Mouse (Mus musculus): ENCODE data around the gene Lbhd2. TPM values are rescaled to one million over a fixed set of nuclear protein-coding genes. Genes with fewer than 3 reads are reported as not detected.
A peak's percentile ranks its signal among the peaks of the same experiment; 100 is the strongest.

The Lbhd2 gene
- polyA plus RNA-seq, 1 experiment, result not detected

GRCm38 (mm10) chr12:111454543-111455280, 48.1 kb downstream of the Lbhd2 start:
- peaks cover 43% of the 10 kb centered on the region for H3K79me2 ChIP-seq (ENCODE audit: control insufficient read depth, insufficient read depth)
- H3ac ChIP-seq (ENCODE audit: control insufficient read depth, insufficient read length, low read depth), result peak overlapping the region; percentile 38
- no peak overlapping the region for H3K4me3 ChIP-seq (ENCODE audit: insufficient read depth, poor library complexity, severe bottlenecking)
- H3K79me3 ChIP-seq (ENCODE audit: low read depth), result peaks cover 8% of the 10 kb centered on the region
- no peaks in the 10 kb centered on the region for H3K27me3 ChIP-seq (ENCODE audit: control insufficient read depth, insufficient read depth, insufficient read length)
- peaks cover 53% of the 10 kb centered on the region for H3K36me3 ChIP-seq (ENCODE audit: control insufficient read depth, insufficient read depth)
- TF ChIP-seq MYOD1 (IDR thresholded peaks at IDR 0.05; ENCODE audit: control insufficient read depth, insufficient read length, low read depth), result no peak
- TF ChIP-seq USF1 (IDR thresholded peaks at IDR 0.05; ENCODE audit: low read depth), result no peak
- no peak for TF ChIP-seq CTCF (IDR thresholded peaks at IDR 0.05; ENCODE audit: control insufficient read depth, insufficient read depth, insufficient read length)
- TF ChIP-seq MYOG (IDR thresholded peaks at IDR 0.05; ENCODE audit: control insufficient read depth, extremely low read depth, insufficient read length), result no peak

DNA sequence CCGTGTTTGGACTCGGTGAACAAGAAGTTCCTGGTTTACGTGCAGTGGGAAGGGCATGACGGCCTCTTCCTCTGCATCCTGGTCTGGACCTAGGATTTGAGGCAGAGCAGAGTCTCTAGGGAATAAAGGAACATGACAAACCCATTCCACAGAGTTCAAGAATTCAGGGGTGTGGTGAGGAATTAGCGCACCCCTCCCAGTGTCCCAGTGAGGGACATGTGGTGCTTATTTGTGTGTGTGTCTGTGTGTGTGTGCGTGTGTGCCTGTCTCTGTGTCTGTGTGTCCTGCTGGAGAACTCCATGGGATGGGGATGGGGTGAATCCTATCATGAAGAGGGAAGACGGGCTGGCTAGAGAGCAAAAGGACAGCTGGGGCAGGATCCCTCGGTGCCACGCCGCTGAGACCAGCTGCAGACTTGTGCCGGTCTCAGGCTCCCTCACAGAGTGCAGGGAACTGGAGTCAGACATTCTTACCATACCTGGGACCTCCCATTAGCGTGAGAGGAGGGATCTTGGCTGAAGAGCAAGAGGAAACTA, 48.8 kb downstream of the Lbhd2 start:
- Histone ChIP-seq H3K27me3 (ENCODE audit: control insufficient read depth, insufficient read depth, insufficient read length) (no peaks in the 10 kb centered on the region), H3K79me3 (ENCODE audit: low read depth) (peaks cover 8% of the 10 kb centered on the region), H3K79me2 (ENCODE audit: control insufficient read depth, insufficient read depth) (peaks cover 36% of the 10 kb centered on the region), H3K4me3 (ENCODE audit: insufficient read depth, poor library complexity, severe bottlenecking) (no peak overlapping the region), H3K36me3 (ENCODE audit: control insufficient read depth, insufficient read depth) (peaks cover 46% of the 10 kb centered on the region), H3ac (ENCODE audit: control insufficient read depth, insufficient read length, low read depth) (peak overlapping the region; percentile 38)
- TF ChIP-seq MYOD1 (IDR thresholded peaks at IDR 0.05; ENCODE audit: control insufficient read depth, insufficient read length, low read depth) (peak; percentile 1), CTCF (IDR thresholded peaks at IDR 0.05; ENCODE audit: control insufficient read depth, insufficient read depth, insufficient read length) (no peak), MAX (IDR thresholded peaks at IDR 0.05) (peak; percentile 86), USF1 (IDR thresholded peaks at IDR 0.05; ENCODE audit: low read depth) (no peak)

GRCm38 (mm10) chr12:111455860-111456259, 49.3 kb downstream of the Lbhd2 start:
- Histone ChIP-seq H3K36me3 (ENCODE audit: control insufficient read depth, insufficient read depth) (peaks cover 41% of the 10 kb centered on the region), H3K27me3 (ENCODE audit: control insufficient read depth, insufficient read depth, insufficient read length) (no peaks in the 10 kb centered on the region), H3K4me3 (ENCODE audit: insufficient read depth, poor library complexity, severe bottlenecking) (no peak overlapping the region), H3K79me2 (ENCODE audit: control insufficient read depth, insufficient read depth) (peaks cover 33% of the 10 kb centered on the region), H3K79me3 (ENCODE audit: low read depth) (peaks cover 8% of the 10 kb centered on the region), H3ac (ENCODE audit: control insufficient read depth, insufficient read length, low read depth) (peak overlapping the region; percentile 28)
- TF ChIP-seq CEBPB (IDR thresholded peaks at IDR 0.05; ENCODE audit: low read depth) (no peak), CTCF (IDR thresholded peaks at IDR 0.05; ENCODE audit: control insufficient read depth, insufficient read depth, insufficient read length) (no peak), FOSL1 (IDR thresholded peaks at IDR 0.05; ENCODE audit: insufficient read depth, low read length, poor library complexity, severe bottlenecking) (peak; percentile 77), USF1 (IDR thresholded peaks at IDR 0.05; ENCODE audit: low read depth) (no peak), MYOG (IDR thresholded peaks at IDR 0.05; ENCODE audit: control insufficient read depth, extremely low read depth, insufficient read length) (no peak), MAX (IDR thresholded peaks at IDR 0.05) (peak; percentile 54)

DNA sequence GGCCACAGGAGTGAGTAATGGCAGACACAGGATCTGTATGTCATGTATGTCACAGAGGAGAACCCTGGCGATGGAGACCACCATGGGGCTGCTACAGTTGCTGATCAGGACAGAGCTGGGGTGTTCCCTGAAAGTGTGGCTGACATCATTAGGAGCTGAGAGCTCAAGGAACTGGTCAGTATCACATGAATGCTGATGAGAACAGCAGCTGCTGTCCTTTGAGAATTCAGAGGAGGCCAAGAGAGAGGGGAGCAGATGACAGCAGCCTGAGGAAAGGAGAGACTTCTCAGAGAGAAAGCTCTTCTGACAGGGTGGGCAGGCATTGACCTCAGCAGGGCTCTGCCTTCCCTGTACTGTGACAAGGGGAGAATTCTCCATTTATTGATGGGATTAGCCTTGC, 51.1 kb downstream of the Lbhd2 start:
- TF ChIP-seq CEBPB (IDR thresholded peaks at IDR 0.05; ENCODE audit: low read depth) (no peak), MYOG (IDR thresholded peaks at IDR 0.05; ENCODE audit: control insufficient read depth, extremely low read depth, insufficient read length) (no peak), MAX (IDR thresholded peaks at IDR 0.05) (no peak), FOSL1 (IDR thresholded peaks at IDR 0.05; ENCODE audit: insufficient read depth, low read length, poor library complexity, severe bottlenecking) (no peak), USF1 (IDR thresholded peaks at IDR 0.05; ENCODE audit: low read depth) (no peak), CTCF (IDR thresholded peaks at IDR 0.05; ENCODE audit: control insufficient read depth, insufficient read depth, insufficient read length) (no peak), MYOD1 (IDR thresholded peaks at IDR 0.05; ENCODE audit: control insufficient read depth, insufficient read length, low read depth) (no peak)
- H3K27me3 ChIP-seq (ENCODE audit: control insufficient read depth, insufficient read depth, insufficient read length), result no peaks in the 10 kb centered on the region
- peaks cover 24% of the 10 kb centered on the region for H3K36me3 ChIP-seq (ENCODE audit: control insufficient read depth, insufficient read depth)
- H3K79me2 ChIP-seq (ENCODE audit: control insufficient read depth, insufficient read depth), result peaks cover 17% of the 10 kb centered on the region
- no peak overlapping the region for H3K4me3 ChIP-seq (ENCODE audit: insufficient read depth, poor library complexity, severe bottlenecking)
- no peak overlapping the region for H3ac ChIP-seq (ENCODE audit: control insufficient read depth, insufficient read length, low read depth)
- peaks cover 2% of the 10 kb centered on the region for H3K79me3 ChIP-seq (ENCODE audit: low read depth)

Other genes with a start within 250 kb of the Lbhd2 start
- gene Traf3, start 240.4 kb upstream of the Lbhd2 start, polyA plus RNA-seq (2012; fragmentation: generic; extraction: Trizol), result 9.9 TPM
- gene 4930595D18Rik, start 222.3 kb upstream of the Lbhd2 start, polyA plus RNA-seq (2012; fragmentation: generic; extraction: Trizol), result not detected
- 0.09 TPM for gene Amn, start 135.7 kb upstream of the Lbhd2 start, polyA plus RNA-seq (2012; fragmentation: generic; extraction: Trizol)
- 48.1 TPM for gene Cdc42bpb, start 29.1 kb upstream of the Lbhd2 start, polyA plus RNA-seq (2012; fragmentation: generic; extraction: Trizol)
- gene Exoc3l4, start 10.2 kb downstream of the Lbhd2 start, polyA plus RNA-seq (2012; fragmentation: generic; extraction: Trizol), result 58.3 TPM
- gene Tnfaip2, start 35.7 kb downstream of the Lbhd2 start, polyA plus RNA-seq (2012; fragmentation: generic; extraction: Trizol), result 119 TPM
- gene Gm266, start 79.0 kb downstream of the Lbhd2 start, polyA plus RNA-seq (2012; fragmentation: generic; extraction: Trizol), result 2.1 TPM
- gene Eif5, start 131.2 kb downstream of the Lbhd2 start, polyA plus RNA-seq (2012; fragmentation: generic; extraction: Trizol), result 91.0 TPM
- 35.0 TPM for gene Mark3, start 167.7 kb downstream of the Lbhd2 start, polyA plus RNA-seq (2012; fragmentation: generic; extraction: Trizol)

Measured in C2C12 (cell line).